Mouse (Mus musculus): ENCODE results near the gene Zfp945.
"Not testable (repeated sequence)": the region's sequence is repeated elsewhere in the genome, so short reads cannot be mapped to it uniquely, and the experiment has no call there.

The Zfp945 gene

GRCm38 (mm10) chr17:22866845-22867481 lies at the start of gene Zfp945:
Zfp945 (minus strand) TSS chr17:22867134.
- DNase-seq, result peak; percentile 90

GRCm38 (mm10) chr17:22888302-22888701 lies 21.4 kb upstream of the Zfp945 start:
- no peak for DNase-seq

GRCm38 (mm10) chr17:22884059-22884698 lies 17.2 kb upstream of the Zfp945 start:
- DNase-seq, result no peak

- no peak for DNase-seq
Measured at GRCm38 (mm10) chr17:22877427-22878307, 10.7 kb upstream of the Zfp945 start.

GRCm38 (mm10) chr17:22876316-22876715 lies 9.4 kb upstream of the Zfp945 start:
- DNase-seq, result no peak

- not testable (repeated sequence) for DNase-seq
Measured at GRCm38 (mm10) chr17:22875549-22875948, 8.6 kb upstream of the Zfp945 start.

GRCm38 (mm10) chr17:22866421-22866844 lies 501 bp downstream of the Zfp945 start:
- no peak for DNase-seq

GRCm38 (mm10) chr17:22821166-22821565 lies 45.8 kb downstream of the Zfp945 start:
- no peak for DNase-seq

GRCm38 (mm10) chr17:22818199-22818595 lies 48.7 kb downstream of the Zfp945 start:
- no peak for DNase-seq

GRCm38 (mm10) chr17:22817471-22818198 lies 49.3 kb downstream of the Zfp945 start:
- DNase-seq, result peak; percentile 85

GRCm38 (mm10) chr17:22799707-22800106 lies 67.2 kb downstream of the Zfp945 start:
- DNase-seq, result peak; percentile 44

All from kidney, postnatal 10 days (tissue).